ENCODE assay signal across 17 mouse cellular contexts in genomic region chr2:132395753-132396152, GRCm38 (mm10). TPM values are rescaled to one million over a fixed set of nuclear protein-coding genes. Genes with fewer than 3 reads are reported as not detected.
"Had no signal": no experiment of that assay in that cellular context is flagged by ENCODE, and none has a peak within 500 bp of the region (broad histone marks: within the 10 kb centered on the region; RNA-seq: fewer than 3 reads in every experiment).

No protein-coding gene starts in this region.

- H3K4me1 ChIP-seq: stomach, embryonic 15.5 days had no signal

- H3K36me3 ChIP-seq: neural tube, embryonic 15.5 days; stomach, embryonic 15.5 days had no signal

- H3K9me3 ChIP-seq: neural tube, embryonic 15.5 days; stomach, embryonic 15.5 days had no signal

- H3K4me3 ChIP-seq: neural tube, embryonic 15.5 days; stomach, embryonic 15.5 days had no signal

- H3K27ac ChIP-seq: neural tube, embryonic 15.5 days; stomach, embryonic 15.5 days; stomach, postnatal 0 days had no signal

- H3K9ac ChIP-seq: neural tube, embryonic 15.5 days; stomach, embryonic 15.5 days had no signal

- DNase-seq: retina, postnatal 1 day; right cerebral cortex, adult 18-20 months; right cerebral cortex, postnatal 14 days; right cerebral cortex, postnatal 25 days; right cerebral cortex, postnatal 4 days; spleen, adult 18-20 months; thymus, adult 18-20 months; thymus, adult 2 months; thymus, postnatal 14 days; thymus, postnatal 25 days; thymus, postnatal 36 days; thymus, postnatal 4 days had no signal

- H3K27me3 ChIP-seq: neural tube, embryonic 15.5 days; stomach, embryonic 15.5 days had no signal

- H3K4me2 ChIP-seq: neural tube, embryonic 15.5 days; stomach, embryonic 15.5 days had no signal

RNA-seq across cellular contexts. Expression of gene Prokr2, which starts 10.5 kb away (rescaled TPM):
- total RNA-seq: neutrophil, adult 5-6 weeks had no signal
- polyA plus RNA-seq: stomach, postnatal 0 days; urinary bladder, adult 2 months had no signal
